Mouse (Mus musculus): Measurements from ENCODE around the gene Olfr548-ps1. TPM values are rescaled to one million over a fixed set of nuclear protein-coding genes. Genes with fewer than 3 reads are reported as not detected.
A peak's percentile ranks its signal among the peaks of the same experiment; 100 is the strongest.

Olfr548-ps1 gene
- total and polyA plus RNA-seq, 2 experiments from 2014 or later: not detected

DNA sequence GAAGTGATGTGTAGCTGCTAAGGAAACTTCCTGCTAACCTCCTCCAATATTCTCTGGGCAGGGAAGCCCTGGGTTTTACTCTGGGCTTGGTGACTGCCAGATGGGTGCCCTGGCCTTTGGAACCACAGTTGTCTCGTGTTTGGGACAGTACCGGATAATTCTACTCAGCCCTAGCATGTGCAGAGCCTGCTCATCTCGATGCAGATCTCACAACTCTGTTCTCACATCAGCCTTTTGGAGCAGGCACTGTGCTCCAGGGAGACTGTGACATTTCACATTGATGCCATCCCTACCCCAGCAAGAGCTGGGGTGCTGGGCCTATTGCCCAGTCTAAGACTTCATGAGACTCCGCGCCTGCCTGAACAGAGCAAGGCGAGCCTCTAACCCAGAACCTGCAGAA, 32.0 kb upstream of the Olfr548-ps1 start:
- peaks cover 7% of the 10 kb centered on the region; the same call in 1 of the 2 replicates for H3K27me3 ChIP-seq (ENCODE audit: control insufficient read depth, insufficient read depth, low read length)
- no peaks in the 10 kb centered on the region for H3K9me3 ChIP-seq (replicated peaks; ENCODE audit: control insufficient read depth, low read length)
- no peaks in the 10 kb centered on the region for H3K36me3 ChIP-seq (replicated peaks; ENCODE audit: control insufficient read depth, insufficient read depth, low read length)
- no peak overlapping the region for H3K27ac ChIP-seq (ENCODE audit: low read depth)
- 84% methylated on average over 6 of the region's 6 CpGs for WGBS
- no peak overlapping the region for H3K9ac ChIP-seq (replicated peaks; ENCODE audit: low read depth, low read length)
- ATAC-seq (ENCODE audit: insufficient read depth, low read depth) (no peak), DNase-seq (ENCODE audit: low spot score) (no peak)
- H3K4me3 ChIP-seq (ENCODE audit: low read depth, low read length): no peak overlapping the region
- TF ChIP-seq CTCF (IDR thresholded peaks at IDR 0.05; ENCODE audit: low read depth): no peak
- TF ChIP-seq EP300 (IDR thresholded peaks at IDR 0.05; ENCODE audit: low read depth): no peak
- H3K4me1 ChIP-seq (ENCODE audit: control insufficient read depth, insufficient read depth): no peaks in the 10 kb centered on the region
- H3K4me2 ChIP-seq (ENCODE audit: low read depth, low read length): no peak overlapping the region

DNA sequence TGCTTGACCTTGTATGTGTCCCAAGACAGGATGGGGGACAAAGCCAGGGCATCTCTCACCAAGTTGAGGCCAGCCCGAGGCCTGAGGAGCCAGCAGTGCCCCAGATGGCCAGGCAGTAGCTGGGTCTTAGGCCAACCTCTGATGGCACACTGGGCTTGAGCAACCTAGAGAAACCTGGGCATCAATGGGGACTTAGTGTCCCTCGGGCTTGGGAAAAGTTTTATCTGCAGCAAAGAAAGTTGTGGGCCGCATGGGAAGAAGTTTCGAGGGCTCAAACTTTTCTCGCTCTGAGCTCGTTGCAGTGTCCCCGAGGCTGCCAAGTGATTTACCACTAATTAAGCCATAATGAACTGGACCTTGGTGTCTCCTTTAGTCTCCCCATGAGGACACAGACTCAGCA, 31.0 kb upstream of the Olfr548-ps1 start:
- Histone ChIP-seq H3K27ac (ENCODE audit: low read depth) (no peak overlapping the region), H3K4me1 (ENCODE audit: control insufficient read depth, insufficient read depth) (no peaks in the 10 kb centered on the region), H3K4me3 (ENCODE audit: low read depth, low read length) (no peak overlapping the region), H3K27me3 (ENCODE audit: control insufficient read depth, insufficient read depth, low read length) (peaks cover 11% of the 10 kb centered on the region; the same call in 1 of the 2 replicates), H3K9me3 (replicated peaks; ENCODE audit: control insufficient read depth, low read length) (no peaks in the 10 kb centered on the region), H3K9ac (replicated peaks; ENCODE audit: low read depth, low read length) (no peak overlapping the region), H3K36me3 (replicated peaks; ENCODE audit: control insufficient read depth, insufficient read depth, low read length) (no peaks in the 10 kb centered on the region), H3K4me2 (ENCODE audit: low read depth, low read length) (no peak overlapping the region)
- TF ChIP-seq EP300 (IDR thresholded peaks at IDR 0.05; ENCODE audit: low read depth): no peak
- no peak for TF ChIP-seq CTCF (IDR thresholded peaks at IDR 0.05; ENCODE audit: low read depth)
- DNase-seq (ENCODE audit: low spot score): no peak
- no peak for ATAC-seq (ENCODE audit: insufficient read depth, low read depth)
- 81% methylated on average over 7 of the region's 7 CpGs for WGBS

GRCm38 (mm10) chr7:102511927-102512326, 28.8 kb upstream of the Olfr548-ps1 start:
- ATAC-seq (ENCODE audit: insufficient read depth, low read depth) (no peak), DNase-seq (ENCODE audit: low spot score) (no peak)
- Histone ChIP-seq H3K27me3 (ENCODE audit: control insufficient read depth, insufficient read depth, low read length) (peaks cover 17% of the 10 kb centered on the region), H3K4me1 (ENCODE audit: control insufficient read depth, insufficient read depth) (no peaks in the 10 kb centered on the region), H3K36me3 (replicated peaks; ENCODE audit: control insufficient read depth, insufficient read depth, low read length) (no peaks in the 10 kb centered on the region), H3K9ac (replicated peaks; ENCODE audit: low read depth, low read length) (no peak overlapping the region), H3K4me3 (ENCODE audit: low read depth, low read length) (no peak overlapping the region), H3K9me3 (replicated peaks; ENCODE audit: control insufficient read depth, low read length) (no peaks in the 10 kb centered on the region), H3K27ac (ENCODE audit: low read depth) (no peak overlapping the region), H3K4me2 (ENCODE audit: low read depth, low read length) (no peak overlapping the region)
- 86% methylated on average over 10 of the region's 10 CpGs for WGBS
- TF ChIP-seq EP300 (IDR thresholded peaks at IDR 0.05; ENCODE audit: low read depth): no peak
- no peak for TF ChIP-seq CTCF (IDR thresholded peaks at IDR 0.05; ENCODE audit: low read depth)

DNA sequence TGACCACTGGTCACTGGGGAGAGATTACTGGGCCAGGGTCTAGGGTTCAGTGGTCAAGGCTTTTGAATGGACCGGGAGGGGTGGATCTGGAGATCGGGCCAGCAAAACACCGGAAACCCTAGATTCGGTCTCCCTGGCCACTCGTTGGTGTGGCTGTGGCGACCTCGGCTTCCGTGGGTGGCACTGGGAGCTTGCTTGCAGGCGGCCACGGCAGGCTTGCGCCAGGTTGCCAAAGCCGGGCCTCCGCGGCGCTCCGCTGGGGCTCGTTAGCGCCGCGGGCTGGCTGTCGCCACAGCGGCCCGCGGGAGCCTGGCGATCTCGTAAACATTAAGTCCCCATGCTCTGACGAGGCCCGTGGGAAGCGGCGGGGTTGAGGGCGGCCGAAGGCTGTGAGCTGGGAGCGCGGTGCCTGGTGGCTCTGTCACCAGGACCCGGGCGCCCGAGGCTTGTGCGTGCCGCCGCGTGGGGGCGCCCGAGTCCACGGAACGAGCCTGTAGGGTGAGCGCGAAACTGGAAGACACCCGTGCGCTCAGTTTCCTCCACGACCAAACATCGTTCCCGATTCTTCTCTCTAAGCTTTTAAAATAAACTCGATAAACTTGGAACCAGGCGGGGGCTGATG, 27.8 kb upstream of the Olfr548-ps1 start:
- Histone ChIP-seq H3K9ac (replicated peaks; ENCODE audit: low read depth, low read length) (peak overlapping the region; percentile 57), H3K4me1 (ENCODE audit: control insufficient read depth, insufficient read depth) (no peaks in the 10 kb centered on the region), H3K27ac (ENCODE audit: low read depth) (no peak overlapping the region), H3K9me3 (replicated peaks; ENCODE audit: control insufficient read depth, low read length) (no peaks in the 10 kb centered on the region), H3K27me3 (ENCODE audit: control insufficient read depth, insufficient read depth, low read length) (peaks cover 17% of the 10 kb centered on the region), H3K4me3 (ENCODE audit: low read depth, low read length) (peak overlapping the region; percentile 50), H3K36me3 (replicated peaks; ENCODE audit: control insufficient read depth, insufficient read depth, low read length) (no peaks in the 10 kb centered on the region), H3K4me2 (ENCODE audit: low read depth, low read length) (peak overlapping the region; percentile 96)
- no peak for TF ChIP-seq EP300 (IDR thresholded peaks at IDR 0.05; ENCODE audit: low read depth)
- peak; percentile 83 for TF ChIP-seq CTCF (IDR thresholded peaks at IDR 0.05; ENCODE audit: low read depth)
- ATAC-seq (ENCODE audit: insufficient read depth, low read depth) (peak; percentile 89), DNase-seq (ENCODE audit: low spot score) (peak; percentile 69)
- WGBS: 1% methylated on average over 54 of the region's 54 CpGs

DNA sequence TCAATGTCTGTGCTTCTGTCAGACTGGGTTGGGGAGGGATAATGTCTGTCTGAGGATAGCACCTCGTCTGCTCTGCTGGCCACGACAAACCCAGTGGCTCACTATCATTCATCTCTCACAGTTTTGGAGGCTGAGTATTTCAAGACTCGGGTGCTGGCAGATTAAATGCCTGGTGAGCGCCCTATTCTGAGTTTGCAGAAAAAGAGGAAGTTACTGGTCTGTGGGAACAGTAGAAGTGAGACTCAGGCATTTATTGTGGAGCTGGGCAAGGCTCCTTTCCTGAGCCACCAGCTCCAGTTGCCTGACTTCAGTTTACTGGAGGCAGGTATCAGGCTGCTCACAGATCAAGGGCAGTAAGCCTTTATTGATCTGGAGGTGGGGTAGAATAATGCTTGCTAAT, 26.6 kb upstream of the Olfr548-ps1 start:
- no peak overlapping the region for H3K9ac ChIP-seq (replicated peaks; ENCODE audit: low read depth, low read length)
- no peak for ATAC-seq (ENCODE audit: insufficient read depth, low read depth)
- peaks cover 17% of the 10 kb centered on the region for H3K27me3 ChIP-seq (ENCODE audit: control insufficient read depth, insufficient read depth, low read length)
- TF ChIP-seq CTCF (IDR thresholded peaks at IDR 0.05; ENCODE audit: low read depth): no peak
- no peak for TF ChIP-seq EP300 (IDR thresholded peaks at IDR 0.05; ENCODE audit: low read depth)
- no peak overlapping the region for H3K27ac ChIP-seq (ENCODE audit: low read depth)
- DNase-seq (ENCODE audit: low spot score): no peak
- H3K4me3 ChIP-seq (ENCODE audit: low read depth, low read length): no peak overlapping the region
- H3K36me3 ChIP-seq (replicated peaks; ENCODE audit: control insufficient read depth, insufficient read depth, low read length): no peaks in the 10 kb centered on the region
- no peaks in the 10 kb centered on the region for H3K4me1 ChIP-seq (ENCODE audit: control insufficient read depth, insufficient read depth)
- no peaks in the 10 kb centered on the region for H3K9me3 ChIP-seq (replicated peaks; ENCODE audit: control insufficient read depth, low read length)
- H3K4me2 ChIP-seq (ENCODE audit: low read depth, low read length): no peak overlapping the region
- 51% methylated on average over 4 of the region's 4 CpGs for WGBS
